Mouse (Mus musculus) spleen, embryonic (tissue): Measurements from ENCODE around the gene Ccdc183.

Experiments
- CTCF ChIA-PET: fragments of 350-600 bp; sonication (Branson Sonifier 250); formaldehyde crosslinking; loops from one replicate; lab custom pipeline; 2022; lab: Charles Lee

The Ccdc183 gene

GRCm38 (mm10) chr2:25617578-25617977, at the start of gene Ccdc183:
Gene Ccdc183 (minus strand): TSS chr2:25617678.
- CTCF ChIA-PET: no interaction called here

- CTCF ChIA-PET: no interaction called here
Measured at GRCm38 (mm10) chr2:25666516-25666915, 49.0 kb upstream of the Ccdc183 start.

GRCm38 (mm10) chr2:25664125-25664524, 46.6 kb upstream of the Ccdc183 start:
- CTCF ChIA-PET: no interaction called here

GRCm38 (mm10) chr2:25663511-25663910, 46.0 kb upstream of the Ccdc183 start:
- CTCF ChIA-PET: no interaction called here

- CTCF ChIA-PET: no interaction called here
Measured at GRCm38 (mm10) chr2:25661245-25661970, 43.9 kb upstream of the Ccdc183 start.

GRCm38 (mm10) chr2:25660279-25660678, 42.8 kb upstream of the Ccdc183 start:
- CTCF ChIA-PET: interaction anchor here (0.6 kb wide), 1 partner anchor 423 kb away, joined by 3 read pairs; no protein-coding TSS in a partner anchor

GRCm38 (mm10) chr2:25657652-25658051, 40.2 kb upstream of the Ccdc183 start, which contains the start of gene Lcn5:
Gene Lcn5 (plus strand): TSS chr2:25657952.
- CTCF ChIA-PET: no interaction called here

GRCm38 (mm10) chr2:25657246-25657645, 39.8 kb upstream of the Ccdc183 start:
- CTCF ChIA-PET: no interaction called here

- CTCF ChIA-PET: no interaction called here
Measured at GRCm38 (mm10) chr2:25656691-25657090, 39.2 kb upstream of the Ccdc183 start.

- CTCF ChIA-PET: no interaction called here
Measured at GRCm38 (mm10) chr2:25654502-25654901, 37.0 kb upstream of the Ccdc183 start.

- CTCF ChIA-PET: interaction anchor here (0.8 kb wide), 1 partner anchor 145 kb away, joined by 4 read pairs; no protein-coding TSS in a partner anchor
Measured at GRCm38 (mm10) chr2:25652902-25653301, 35.4 kb upstream of the Ccdc183 start, which contains the start of gene Lcn8. Gene Lcn8 (plus strand): TSS chr2:25653120.

- CTCF ChIA-PET: interaction anchor here (0.8 kb wide), 1 partner anchor 42 kb away, joined by 3 read pairs; the partner anchor contains the start of gene Lcn10
Measured at GRCm38 (mm10) chr2:25639890-25640289, 22.4 kb upstream of the Ccdc183 start.

- CTCF ChIA-PET: no interaction called here
Measured at GRCm38 (mm10) chr2:25634046-25634445, 16.6 kb upstream of the Ccdc183 start.

GRCm38 (mm10) chr2:25633616-25634015, 16.1 kb upstream of the Ccdc183 start:
- CTCF ChIA-PET: no interaction called here

- CTCF ChIA-PET: interaction anchor here (0.7 kb wide), 1 partner anchor 207 kb away, joined by 3 read pairs; no protein-coding TSS in a partner anchor
Measured at GRCm38 (mm10) chr2:25628738-25629137, 11.3 kb upstream of the Ccdc183 start.

- CTCF ChIA-PET: interaction anchor here (0.6 kb wide), 1 partner anchor 191 kb away, joined by 3 read pairs; no protein-coding TSS in a partner anchor
Measured at GRCm38 (mm10) chr2:25627811-25628210, 10.3 kb upstream of the Ccdc183 start, which contains the start of gene Fcna. Gene Fcna (minus strand): TSS chr2:25628030.

GRCm38 (mm10) chr2:25625986-25626385, 8.5 kb upstream of the Ccdc183 start:
- CTCF ChIA-PET: no interaction called here

GRCm38 (mm10) chr2:25621229-25622200, 4.0 kb upstream of the Ccdc183 start, which contains the start of gene Tmem141:
Gene Tmem141 (minus strand): TSS chr2:25622005.
- CTCF ChIA-PET: no interaction called here

- CTCF ChIA-PET: no interaction called here
Measured at GRCm38 (mm10) chr2:25620852-25621228, 3.4 kb upstream of the Ccdc183 start.

GRCm38 (mm10) chr2:25620386-25620785, 2.9 kb upstream of the Ccdc183 start:
- CTCF ChIA-PET: no interaction called here

- CTCF ChIA-PET: no interaction called here
Measured at GRCm38 (mm10) chr2:25616398-25616797, 1.1 kb downstream of the Ccdc183 start.

- CTCF ChIA-PET: interaction anchor here (1.5 kb wide), 1 partner anchor 16 kb away, joined by 3 read pairs; no protein-coding TSS in a partner anchor
Measured at GRCm38 (mm10) chr2:25608671-25609070, 8.8 kb downstream of the Ccdc183 start.
